In the genomic region with DNA sequence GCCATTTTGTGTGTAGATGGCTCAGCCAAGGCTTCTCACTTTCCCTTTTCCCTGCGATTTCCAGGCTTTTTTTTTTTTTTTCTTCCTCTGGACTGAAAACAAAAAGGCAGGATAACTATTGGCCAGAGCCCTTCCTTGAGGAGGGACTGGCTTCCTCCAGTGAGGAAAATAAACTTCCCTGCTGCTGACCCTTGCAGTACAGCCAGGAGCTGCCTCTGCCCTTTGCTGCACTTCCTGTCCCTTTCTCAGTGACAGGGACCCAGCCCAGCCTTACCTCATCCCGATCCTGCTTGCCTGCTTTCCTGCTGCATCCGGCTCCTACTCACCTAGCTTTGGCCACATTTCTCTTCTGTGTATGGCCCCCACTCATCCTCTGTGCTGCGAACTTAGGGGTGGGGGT, we compare ENCODE assay signal across 11 mouse cellular contexts.
DNase-seq lines count a peak whose midpoint lies in the region; ATAC-seq and TF ChIP-seq lines count a peak whose summit lies in the region.
"Had no signal": no experiment of that assay in that cellular context is flagged by ENCODE, and none has a peak within 500 bp of the region (broad histone marks: within the 10 kb centered on the region; RNA-seq: fewer than 3 reads in every experiment).

No protein-coding gene starts in this region.

- no peak overlapping the region for H3K27ac ChIP-seq in liver, embryonic 14.5 days
- H3K27ac ChIP-seq in liver, embryonic 11.5 days (ENCODE audit: low read depth, low read length), result no peak overlapping the region
- 0 out of 2 replicates have a peak overlapping the region, but pooled peaks have one; percentile 21 for H3K27ac ChIP-seq in kidney, embryonic 16.5 days (ENCODE audit: low read length)

- no peaks in the 10 kb centered on the region for H3K9me3 ChIP-seq in liver, embryonic 14.5 days (ENCODE audit: control insufficient read depth, low read length)
- H3K9me3 ChIP-seq in liver, embryonic 11.5 days (ENCODE audit: control insufficient read depth, low read length), result no peaks in the 10 kb centered on the region
- H3K9me3 ChIP-seq in kidney, embryonic 16.5 days (ENCODE audit: low read length), result no peaks in the 10 kb centered on the region

- H3K36me3 ChIP-seq in liver, embryonic 14.5 days (replicated peaks; ENCODE audit: control insufficient read depth, insufficient read depth, low read depth), result no peaks in the 10 kb centered on the region
- no peaks in the 10 kb centered on the region for H3K36me3 ChIP-seq in liver, embryonic 11.5 days (ENCODE audit: control insufficient read depth, insufficient read depth, low read length)
- no peaks in the 10 kb centered on the region for H3K36me3 ChIP-seq in kidney, embryonic 16.5 days (ENCODE audit: insufficient read depth, low read length)
- H3K36me3 ChIP-seq: G1E had no signal

- H3K4me3 ChIP-seq in liver, embryonic 14.5 days (ENCODE audit: insufficient read depth in 1 of 2, low read depth in 2 of 2, low read length in 2 of 2), result no peak overlapping the region
- H3K4me3 ChIP-seq in liver, embryonic 11.5 days (ENCODE audit: low read depth, low read length), result no peak overlapping the region
- H3K4me3 ChIP-seq in kidney, embryonic 16.5 days (ENCODE audit: low read length), result no peak overlapping the region

- peak; percentile 47 to 65 for DNase-seq in adrenal gland, adult (ENCODE audit: inconsistent age in 2 of 2, low spot score in 1 of 2)
- no peak for DNase-seq in adrenal gland, postnatal 25 days
- DNase-seq in liver, embryonic 14.5 days (ENCODE audit: low read depth in 3 of 3, low spot score in 3 of 3), result no peak
- no peak for DNase-seq in liver, embryonic 11.5 days (ENCODE audit: low spot score)
- DNase-seq in skeletal muscle tissue, adult 2 months (ENCODE audit: low read depth, low spot score), result peak; percentile 36
- no peak for DNase-seq in left cerebral cortex, adult 18-20 months (ENCODE audit: low spot score in 2 of 2)
- no peak for DNase-seq in thymus, postnatal 4 days
- DNase-seq: adrenal gland, postnatal 10 days; cerebellum, adult 9-11 months had no signal

- ATAC-seq in liver, embryonic 14.5 days (ENCODE audit: insufficient read depth), result 0 out of 2 replicates have a peak, but pooled peaks have one; percentile 37
- no peak; the same call in 1 of the 2 replicates for ATAC-seq in liver, embryonic 11.5 days (replicated peaks; ENCODE audit: low FRiP score)
- ATAC-seq in kidney, embryonic 16.5 days (ENCODE audit: low FRiP score, low TSS enrichment), result peak; percentile 53

- TF ChIP-seq EP300 in liver, embryonic 14.5 days (IDR thresholded peaks at IDR 0.05; ENCODE audit: low read depth), result no peak

- TF ChIP-seq CTCF in liver, embryonic 14.5 days (IDR thresholded peaks at IDR 0.05; ENCODE audit: low read depth), result no peak

- WGBS in liver, embryonic 14.5 days (ENCODE audit: insufficient replicate concordance), result 34% methylated on average over 4 of the region's 4 CpGs
- 46% methylated on average over 4 of the region's 4 CpGs for WGBS in liver, embryonic 11.5 days
- WGBS in kidney, embryonic 16.5 days, result 39% methylated on average over 4 of the region's 4 CpGs

- H3K4me2 ChIP-seq in liver, embryonic 14.5 days (ENCODE audit: low read depth), result no peak overlapping the region
- H3K4me2 ChIP-seq in liver, embryonic 11.5 days, result no peak overlapping the region
- H3K4me2 ChIP-seq in kidney, embryonic 16.5 days (replicated peaks; ENCODE audit: low read depth, low read length), result no peak overlapping the region

- no peaks in the 10 kb centered on the region for H3K27me3 ChIP-seq in liver, embryonic 14.5 days (ENCODE audit: control insufficient read depth, insufficient read depth, low read length)
- no peaks in the 10 kb centered on the region for H3K27me3 ChIP-seq in liver, embryonic 11.5 days (replicated peaks; ENCODE audit: control insufficient read depth, insufficient read depth, low read length)
- no peaks in the 10 kb centered on the region for H3K27me3 ChIP-seq in kidney, embryonic 16.5 days (ENCODE audit: insufficient read depth, low read length)

- peaks cover 0 to 14% of the 10 kb centered on the region in 2 experiments; a peak in 2 of 4 replicates for H3K4me1 ChIP-seq in liver, embryonic 14.5 days (replicated peaks; ENCODE audit: control insufficient read depth in 2 of 2, insufficient read depth in 2 of 2, low read length in 1 of 2)
- H3K4me1 ChIP-seq in liver, embryonic 11.5 days (replicated peaks; ENCODE audit: control insufficient read depth, insufficient read depth, low read length), result peaks cover 20% of the 10 kb centered on the region
- peaks cover 42% of the 10 kb centered on the region for H3K4me1 ChIP-seq in kidney, embryonic 16.5 days (ENCODE audit: insufficient read depth, low read length)

- H3K9ac ChIP-seq in liver, embryonic 14.5 days (replicated peaks), result no peak overlapping the region
- H3K9ac ChIP-seq in liver, embryonic 11.5 days (ENCODE audit: low read depth, low read length), result no peak overlapping the region
- H3K9ac ChIP-seq in kidney, embryonic 16.5 days (replicated peaks; ENCODE audit: low read length), result no peak overlapping the region

Comparison
In these comparisons a context has a peak if more than half of its experiments do, and no peak if none do; other contexts are left out.
1. DNase-seq: peak in adrenal gland, adult (2 of 2) and skeletal muscle tissue, adult 2 months (single experiment); none in adrenal gland, postnatal 25 days (single experiment), liver, embryonic 14.5 days (0 of 3), liver, embryonic 11.5 days (single experiment), left cerebral cortex, adult 18-20 months (0 of 2) and thymus, postnatal 4 days (single experiment).